Mouse (Mus musculus): Measurements from ENCODE around the gene Fut7. TPM values are rescaled to one million over a fixed set of nuclear protein-coding genes. Genes with fewer than 3 reads are reported as not detected.
A peak's percentile ranks its signal among the peaks of the same experiment; 100 is the strongest.

The Fut7 gene
- polyA plus RNA-seq, 1 experiment: not detected

- Histone ChIP-seq H3K4me1 (ENCODE audit: control insufficient read depth, insufficient read depth, low read length) (peaks cover 9% of the 10 kb centered on the region), H3K9me3 (replicated peaks; ENCODE audit: control insufficient read depth, insufficient read depth, low read length, poor library complexity, severe bottlenecking) (no peaks in the 10 kb centered on the region), H3K27ac (ENCODE audit: insufficient read depth, low read length) (no peak overlapping the region), H3K36me3 (ENCODE audit: control insufficient read depth, insufficient read depth, low read length, poor library complexity, severe bottlenecking) (no peaks in the 10 kb centered on the region), H3K27me3 (ENCODE audit: control insufficient read depth, insufficient read depth, low read length, poor library complexity, severe bottlenecking) (no peaks in the 10 kb centered on the region), H3K4me3 (ENCODE audit: low read depth, low read length) (no peak overlapping the region), H3K9ac (ENCODE audit: low read depth, poor library complexity, severe bottlenecking) (no peak overlapping the region)
- TF ChIP-seq EP300 (IDR thresholded peaks at IDR 0.05; ENCODE audit: insufficient read depth, low read depth, low read length): no peak
- TF ChIP-seq POLR2A (IDR thresholded peaks at IDR 0.05; ENCODE audit: insufficient read depth, low read length): no peak
Measured at GRCm38 (mm10) chr2:25458911-25459310, 35.8 kb downstream of the Fut7 start.

DNA sequence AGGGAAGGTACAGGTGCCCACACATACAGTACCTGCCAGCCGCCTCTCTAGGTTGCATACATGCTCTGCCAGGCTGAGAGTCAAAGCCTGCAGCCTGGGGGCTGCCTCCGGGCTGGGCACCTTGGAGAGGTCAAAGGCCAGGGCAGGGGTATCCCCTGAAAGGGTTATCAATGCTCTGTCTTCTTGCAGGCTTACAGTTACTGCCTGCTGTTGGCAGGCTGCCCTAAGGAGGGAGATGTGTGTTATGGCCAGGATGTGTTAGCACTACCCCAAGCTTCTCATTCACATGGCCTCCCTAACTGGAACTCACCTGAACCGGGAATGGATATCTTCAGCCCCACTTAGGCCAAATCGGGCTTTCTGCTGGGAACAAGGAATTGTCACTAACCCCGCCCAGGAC is 37.1 kb downstream of the Fut7 start:
- TF ChIP-seq EP300 (IDR thresholded peaks at IDR 0.05; ENCODE audit: insufficient read depth, low read depth, low read length) (no peak), POLR2A (IDR thresholded peaks at IDR 0.05; ENCODE audit: insufficient read depth, low read length) (no peak), CTCF (IDR thresholded peaks at IDR 0.05; ENCODE audit: low read depth, low read length) (no peak)
- H3K27me3 ChIP-seq (ENCODE audit: control insufficient read depth, insufficient read depth, low read length, poor library complexity, severe bottlenecking): no peaks in the 10 kb centered on the region
- no peaks in the 10 kb centered on the region for H3K9me3 ChIP-seq (replicated peaks; ENCODE audit: control insufficient read depth, insufficient read depth, low read length, poor library complexity, severe bottlenecking)
- no peak overlapping the region for H3K27ac ChIP-seq (ENCODE audit: insufficient read depth, low read length)
- H3K4me1 ChIP-seq (ENCODE audit: control insufficient read depth, insufficient read depth, low read length): peaks cover 9% of the 10 kb centered on the region
- no peak overlapping the region for H3K9ac ChIP-seq (ENCODE audit: low read depth, poor library complexity, severe bottlenecking)
- peak overlapping the region; percentile 77 for H3K4me3 ChIP-seq (ENCODE audit: low read depth, low read length)
- H3K36me3 ChIP-seq (ENCODE audit: control insufficient read depth, insufficient read depth, low read length, poor library complexity, severe bottlenecking): no peaks in the 10 kb centered on the region

- no peak for TF ChIP-seq EP300 (IDR thresholded peaks at IDR 0.05; ENCODE audit: insufficient read depth, low read depth, low read length)
- no peak for TF ChIP-seq CTCF (IDR thresholded peaks at IDR 0.05; ENCODE audit: low read depth, low read length)
- no peak for TF ChIP-seq POLR2A (IDR thresholded peaks at IDR 0.05; ENCODE audit: insufficient read depth, low read length)
- 0 out of 2 replicates have a peak within 1 kb of the TSS, but pooled peaks have one; percentile 14 for H3K9ac ChIP-seq (ENCODE audit: low read depth, poor library complexity, severe bottlenecking)
- H3K27me3 ChIP-seq (ENCODE audit: control insufficient read depth, insufficient read depth, low read length, poor library complexity, severe bottlenecking): no peaks in the 10 kb centered on the region
- H3K27ac ChIP-seq (ENCODE audit: insufficient read depth, low read length): no peak within 1 kb of the TSS
- H3K4me3 ChIP-seq (ENCODE audit: low read depth, low read length): peak within 1 kb of the TSS; percentile 77
- H3K4me1 ChIP-seq (ENCODE audit: control insufficient read depth, insufficient read depth, low read length): peaks cover 9% of the 10 kb centered on the region
- no peaks in the 10 kb centered on the region for H3K9me3 ChIP-seq (replicated peaks; ENCODE audit: control insufficient read depth, insufficient read depth, low read length, poor library complexity, severe bottlenecking)
- H3K36me3 ChIP-seq (ENCODE audit: control insufficient read depth, insufficient read depth, low read length, poor library complexity, severe bottlenecking): no peaks in the 10 kb centered on the region
Measured at GRCm38 (mm10) chr2:25460551-25461309, 37.7 kb downstream of the Fut7 start, which contains the start of gene Paxx. Gene Paxx (minus strand): TSS chr2:25461094.

DNA sequence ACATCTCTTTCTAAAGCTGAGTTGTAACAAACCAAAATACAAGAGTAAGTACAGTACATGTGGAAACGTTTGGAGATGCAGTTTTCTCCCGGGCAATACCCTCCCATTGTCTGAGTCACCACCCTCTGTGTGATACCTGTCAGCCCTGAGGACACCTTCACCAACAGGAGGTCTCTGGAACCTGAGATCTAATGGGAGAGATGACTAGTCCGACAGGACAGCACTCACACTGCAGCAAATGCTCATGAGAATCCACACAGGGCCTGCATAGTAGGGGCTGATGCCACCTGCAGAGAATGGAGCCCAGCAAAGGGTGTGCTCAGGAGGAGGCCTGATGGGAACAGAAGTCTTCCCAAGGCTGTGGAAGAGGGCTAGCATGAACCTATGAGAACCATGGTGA is 38.3 kb downstream of the Fut7 start:
- no peak overlapping the region; the same call in 1 of the 2 replicates for H3K4me3 ChIP-seq (ENCODE audit: low read depth, low read length)
- peaks cover 3% of the 10 kb centered on the region for H3K4me1 ChIP-seq (ENCODE audit: control insufficient read depth, insufficient read depth, low read length)
- no peaks in the 10 kb centered on the region for H3K27me3 ChIP-seq (ENCODE audit: control insufficient read depth, insufficient read depth, low read length, poor library complexity, severe bottlenecking)
- H3K27ac ChIP-seq (ENCODE audit: insufficient read depth, low read length): no peak overlapping the region
- H3K9ac ChIP-seq (ENCODE audit: low read depth, poor library complexity, severe bottlenecking): no peak overlapping the region
- TF ChIP-seq EP300 (IDR thresholded peaks at IDR 0.05; ENCODE audit: insufficient read depth, low read depth, low read length) (no peak), CTCF (IDR thresholded peaks at IDR 0.05; ENCODE audit: low read depth, low read length) (no peak), POLR2A (IDR thresholded peaks at IDR 0.05; ENCODE audit: insufficient read depth, low read length) (no peak)
- H3K36me3 ChIP-seq (ENCODE audit: control insufficient read depth, insufficient read depth, low read length, poor library complexity, severe bottlenecking): no peaks in the 10 kb centered on the region
- H3K9me3 ChIP-seq (replicated peaks; ENCODE audit: control insufficient read depth, insufficient read depth, low read length, poor library complexity, severe bottlenecking): no peaks in the 10 kb centered on the region

- TF ChIP-seq POLR2A (IDR thresholded peaks at IDR 0.05; ENCODE audit: insufficient read depth, low read length) (no peak), EP300 (IDR thresholded peaks at IDR 0.05; ENCODE audit: insufficient read depth, low read depth, low read length) (no peak), CTCF (IDR thresholded peaks at IDR 0.05; ENCODE audit: low read depth, low read length) (no peak)
- Histone ChIP-seq H3K4me3 (ENCODE audit: low read depth, low read length) (no peak overlapping the region), H3K9ac (ENCODE audit: low read depth, poor library complexity, severe bottlenecking) (no peak overlapping the region), H3K36me3 (ENCODE audit: control insufficient read depth, insufficient read depth, low read length, poor library complexity, severe bottlenecking) (no peaks in the 10 kb centered on the region), H3K27ac (ENCODE audit: insufficient read depth, low read length) (no peak overlapping the region), H3K27me3 (ENCODE audit: control insufficient read depth, insufficient read depth, low read length, poor library complexity, severe bottlenecking) (no peaks in the 10 kb centered on the region), H3K9me3 (replicated peaks; ENCODE audit: control insufficient read depth, insufficient read depth, low read length, poor library complexity, severe bottlenecking) (no peaks in the 10 kb centered on the region), H3K4me1 (ENCODE audit: control insufficient read depth, insufficient read depth, low read length) (peaks cover 2% of the 10 kb centered on the region)
Measured at GRCm38 (mm10) chr2:25463630-25464029, 40.6 kb downstream of the Fut7 start.

DNA sequence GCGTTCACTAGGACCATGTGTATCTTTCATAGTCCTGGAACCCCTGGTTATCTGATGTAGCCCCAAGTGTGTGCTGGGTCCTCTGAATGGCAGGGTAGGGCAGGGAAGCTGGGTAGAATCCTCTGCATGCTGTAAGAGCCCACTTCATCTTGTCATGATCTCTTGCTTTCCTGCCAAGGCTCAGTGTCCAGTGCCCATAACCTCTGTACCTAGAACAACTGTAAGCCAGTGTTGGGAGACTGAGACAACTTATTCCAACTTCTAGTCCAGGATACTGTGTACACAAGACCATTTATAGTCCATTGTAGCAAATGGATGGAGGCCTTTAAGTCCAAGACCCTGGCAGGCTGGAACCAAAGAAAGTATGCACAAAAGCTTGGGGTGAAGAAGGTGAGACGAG is 42.2 kb downstream of the Fut7 start:
- Histone ChIP-seq H3K36me3 (ENCODE audit: control insufficient read depth, insufficient read depth, low read length, poor library complexity, severe bottlenecking) (no peaks in the 10 kb centered on the region), H3K9ac (ENCODE audit: low read depth, poor library complexity, severe bottlenecking) (no peak overlapping the region), H3K27ac (ENCODE audit: insufficient read depth, low read length) (no peak overlapping the region)

More for the DNA sequence above, 42.2 kb downstream of the Fut7 start:
- no peaks in the 10 kb centered on the region for H3K9me3 ChIP-seq (replicated peaks; ENCODE audit: control insufficient read depth, insufficient read depth, low read length, poor library complexity, severe bottlenecking)
- H3K4me3 ChIP-seq (ENCODE audit: low read depth, low read length): no peak overlapping the region
- H3K4me1 ChIP-seq (ENCODE audit: control insufficient read depth, insufficient read depth, low read length): peaks cover 2% of the 10 kb centered on the region
- H3K27me3 ChIP-seq (ENCODE audit: control insufficient read depth, insufficient read depth, low read length, poor library complexity, severe bottlenecking): no peaks in the 10 kb centered on the region
- TF ChIP-seq EP300 (IDR thresholded peaks at IDR 0.05; ENCODE audit: insufficient read depth, low read depth, low read length) (no peak), POLR2A (IDR thresholded peaks at IDR 0.05; ENCODE audit: insufficient read depth, low read length) (no peak), CTCF (IDR thresholded peaks at IDR 0.05; ENCODE audit: low read depth, low read length) (no peak)
